Mouse (Mus musculus): Measurements from ENCODE around the gene Foxp3.

DNA sequence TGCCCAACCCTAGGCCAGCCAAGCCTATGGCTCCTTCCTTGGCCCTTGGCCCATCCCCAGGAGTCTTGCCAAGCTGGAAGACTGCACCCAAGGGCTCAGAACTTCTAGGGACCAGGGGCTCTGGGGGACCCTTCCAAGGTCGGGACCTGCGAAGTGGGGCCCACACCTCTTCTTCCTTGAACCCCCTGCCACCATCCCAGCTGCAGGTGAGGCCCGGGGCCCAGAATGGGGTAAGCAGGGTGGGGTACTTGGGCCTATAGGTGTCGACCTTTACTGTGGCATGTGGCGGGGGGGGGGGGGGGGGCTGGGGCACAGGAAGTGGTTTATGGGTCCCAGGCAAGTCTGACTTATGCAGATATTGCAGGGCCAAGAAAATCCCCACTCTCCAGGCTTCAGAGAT, 12.9 kb downstream of the Foxp3 start:
- TF ChIP-seq CTCF (IDR thresholded peaks at IDR 0.05; ENCODE audit: borderline replicate concordance, insufficient read depth, low read depth, low read length), result no peak
- TF ChIP-seq POLR2A (IDR thresholded peaks at IDR 0.05; ENCODE audit: borderline replicate concordance, insufficient read depth, low read length), result no peak

Data from cerebellum, adult 2 months (tissue).